Mouse (Mus musculus) Patski (cell line): ENCODE data around the gene Hist1h2af. TPM values are rescaled to one million over a fixed set of nuclear protein-coding genes. Genes with fewer than 3 reads are reported as not detected.
"Not testable (repeated sequence)": the region's sequence is repeated elsewhere in the genome, so short reads cannot be mapped to it uniquely, and the experiment has no call there.

ENCODE experiments used
- ATAC-seq: fragments of 100-300 bp; one replicate; pipeline ENCODE4 v1.8.0; 2021
- CTCF ChIA-PET: fragments of 350-600 bp; sonication (Branson Sonifier 250); formaldehyde crosslinking; loops from one replicate; lab custom pipeline; 2022; ENCODE audit warnings: inconsistent platforms; lab: Charles Lee
- POLR2A ChIA-PET: fragments of 350-600 bp; sonication (Branson Sonifier 250); formaldehyde crosslinking; loops from one replicate; lab custom pipeline; 2022; ENCODE audit warnings: antibody characterized with exemption, inconsistent platforms; lab: Charles Lee
- DNase-seq: peaks from one replicate; pipeline ENCODE4 v3.0.0-alpha.2; 2011; ENCODE audit warnings: low read depth, low spot score
- H3K27me3 ChIP-seq: fragments of 371-371 bp; one replicate; pipeline ENCODE4 v1.5.1; 2021
- CTCF ChIP-seq: fragments of 100-300 bp; IDR thresholded peaks from one replicate; pipeline ENCODE4 v1.5.1; 2021
- in situ Hi-C: fragments of 300-500 bp; cut with MboI; formaldehyde crosslinking; loops from 3 replicates; pipeline ENCODE4 v1.11.1; 2018; ENCODE audit warnings: low pct_unique_long_range_greater_than_20kb, mixed read lengths
- polyA plus RNA-seq: library from polyadenylated mRNA; unstranded; gene quantifications from one replicate; pipeline ENCODE4 v1.2.3, GENCODE M21; 2021

Hist1h2af gene
- polyA plus RNA-seq, 1 experiment from 2014 or later, result 1.3 TPM

DNA sequence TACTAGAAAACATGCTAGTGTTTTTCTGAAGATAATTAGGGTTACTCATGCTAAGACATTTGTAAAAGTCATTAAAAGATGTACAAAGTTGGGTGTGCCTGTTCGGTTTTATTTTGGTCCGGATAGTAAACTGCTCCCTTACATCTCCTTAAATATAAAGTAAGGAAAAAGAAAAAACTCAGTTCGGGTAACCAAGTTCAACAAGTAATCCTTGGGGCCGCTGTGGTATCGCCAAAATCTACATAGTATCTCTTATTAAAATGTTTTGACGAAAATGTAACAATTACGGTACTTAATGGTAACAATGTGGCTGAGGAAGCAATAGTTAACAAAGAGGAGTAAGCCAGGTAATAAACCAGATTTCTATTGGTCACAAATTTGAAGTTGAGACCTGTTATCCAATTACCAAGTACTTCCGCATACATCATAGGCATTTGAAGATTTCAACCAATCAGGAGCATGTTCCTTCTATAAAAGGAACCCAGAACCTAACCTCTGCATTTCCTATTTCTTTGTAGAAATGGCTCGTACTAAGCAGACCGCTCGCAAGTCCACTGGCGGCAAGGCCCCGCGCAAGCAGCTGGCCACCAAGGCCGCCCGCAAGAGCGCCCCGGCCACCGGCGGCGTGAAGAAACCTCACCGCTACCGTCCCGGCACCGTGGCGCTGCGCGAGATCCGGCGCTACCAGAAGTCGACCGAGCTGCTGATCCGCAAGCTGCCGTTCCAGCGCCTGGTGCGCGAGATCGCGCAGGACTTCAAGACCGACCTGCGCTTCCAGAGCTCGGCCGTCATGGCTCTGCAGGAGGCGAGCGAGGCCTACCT lies 10.5 kb downstream of the Hist1h2af start, which contains the start of gene Hist1h3f:
TSS of gene Hist1h3f (plus strand) at position 88 of the 822 bp plus-strand sequence.
- no peaks in the 10 kb centered on the region for H3K27me3 ChIP-seq
- in situ Hi-C loops, result no loop called here
- peak; percentile 89 for DNase-seq
- ATAC-seq, result peak; percentile 68
- no peak for TF ChIP-seq CTCF
- CTCF ChIA-PET, result interaction anchor here (1.3 kb wide), 1 partner anchor 10 kb away, joined by 4 read pairs; the partner anchor contains the start of gene Hist1h2af
- POLR2A ChIA-PET, result no interaction called here

- DNase-seq, in situ Hi-C loops, POLR2A ChIA-PET, CTCF ChIA-PET, H3K27me3 ChIP-seq: not testable (repeated sequence)
- peak; percentile 3 for ATAC-seq
These were observed 11.0 kb downstream of the Hist1h2af start for GRCm38 (mm10) chr13:23544787-23545120.

GRCm38 (mm10) chr13:23546694-23547093 lies 13.0 kb downstream of the Hist1h2af start:
- in situ Hi-C loops, result no loop called here
- POLR2A ChIA-PET, result no interaction called here
- DNase-seq, result no peak
- no peak for ATAC-seq
- H3K27me3 ChIP-seq, result no peaks in the 10 kb centered on the region
- no peak for TF ChIP-seq CTCF
- CTCF ChIA-PET, result no interaction called here

GRCm38 (mm10) chr13:23550761-23551145 lies 17.0 kb downstream of the Hist1h2af start:
- ChIA-PET POLR2A (interaction anchor here (1.0 to 1.2 kb wide), 2 partner anchors 9 to 12 kb away, joined by 3 to 5 read pairs; no protein-coding TSS in a partner anchor), CTCF (no interaction called here)
- in situ Hi-C loops, result no loop called here
- DNase-seq, result no peak
- no peak for ATAC-seq
- no peak for TF ChIP-seq CTCF
- H3K27me3 ChIP-seq, result no peaks in the 10 kb centered on the region

DNA sequence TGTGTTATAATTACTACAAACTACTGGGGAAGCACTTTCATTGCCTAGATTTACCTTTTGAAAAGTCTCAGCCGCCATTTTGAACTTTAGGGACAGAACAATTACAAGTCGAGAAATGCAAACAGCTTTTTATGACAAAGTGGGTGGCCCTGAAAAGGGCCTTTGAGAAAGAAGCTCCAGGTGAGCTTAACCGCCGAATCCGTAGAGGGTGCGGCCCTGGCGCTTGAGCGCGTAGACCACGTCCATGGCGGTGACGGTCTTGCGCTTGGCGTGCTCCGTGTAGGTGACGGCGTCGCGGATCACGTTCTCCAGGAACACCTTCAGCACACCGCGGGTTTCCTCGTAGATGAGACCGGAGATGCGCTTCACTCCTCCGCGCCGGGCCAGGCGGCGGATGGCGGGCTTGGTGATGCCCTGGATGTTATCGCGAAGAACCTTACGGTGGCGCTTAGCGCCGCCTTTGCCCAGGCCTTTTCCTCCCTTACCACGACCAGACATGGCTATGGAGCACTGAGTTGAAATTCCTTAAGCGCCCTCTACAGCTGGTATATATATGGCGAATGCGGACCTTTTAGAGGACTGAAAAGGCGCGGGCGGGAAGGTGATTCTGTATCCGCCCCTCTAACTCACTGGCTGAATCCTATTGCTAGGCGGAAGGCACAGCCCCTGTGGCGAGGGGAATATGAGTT lies 17.6 kb downstream of the Hist1h2af start, which contains the start of gene Hist1h4f:
TSS of gene Hist1h4f (minus strand) at position 503 of the 689 bp plus-strand sequence.
- in situ Hi-C loops, result not testable (repeated sequence)
- peak; percentile 76 for DNase-seq
- POLR2A ChIA-PET, result interaction anchor here (1.0 to 1.2 kb wide), 2 partner anchors 9 to 12 kb away, joined by 3 to 5 read pairs; no protein-coding TSS in a partner anchor

GRCm38 (mm10) chr13:23551931-23552914 lies 18.5 kb downstream of the Hist1h2af start:
- ATAC-seq (no peak), DNase-seq (no peak)
- no peaks in the 10 kb centered on the region for H3K27me3 ChIP-seq
- POLR2A ChIA-PET, result no interaction called here
- CTCF ChIA-PET, result interaction anchor here (1.5 kb wide), 1 partner anchor 10 kb away, joined by 3 read pairs; the partner anchor contains the start of gene Hist1h2bh
- in situ Hi-C loops, result no loop called here
- TF ChIP-seq CTCF, result no peak

More for the DNA sequence above, 17.6 kb downstream of the Hist1h2af start, which contains the start of gene Hist1h4f:
- CTCF ChIA-PET, H3K27me3 ChIP-seq: not testable (repeated sequence)
- peak; percentile 53 for TF ChIP-seq CTCF
- peak; percentile 56 for ATAC-seq

- in situ Hi-C loops, result no loop called here
- DNase-seq (no peak), ATAC-seq (no peak)
- H3K27me3 ChIP-seq, result no peaks in the 10 kb centered on the region
- ChIA-PET POLR2A (no interaction called here), CTCF (interaction anchor here (0.7 to 1.5 kb wide), 3 partner anchors 10 to 1589 kb away, joined by 3 read pairs; partner anchors contain the start of gene Hist1h2bh)
- TF ChIP-seq CTCF, result no peak
These were observed 19.3 kb downstream of the Hist1h2af start, which contains the start of gene Hist1h1d for GRCm38 (mm10) chr13:23552962-23553361. Gene Hist1h1d, plus strand, starts transcription at chr13:23553262.

GRCm38 (mm10) chr13:23554393-23554792 lies 20.7 kb downstream of the Hist1h2af start:
- TF ChIP-seq CTCF, result no peak
- ChIA-PET POLR2A (interaction anchor here (0.7 to 1.6 kb wide), 4 partner anchors 16 to 31 kb away, joined by 3 to 6 read pairs (median 3); partner anchors contain the start of genes Hist1h2ae and Hist1h4d), CTCF (interaction anchor here (0.7 to 1.8 kb wide), 4 partner anchors 9 to 196 kb away, joined by 3 to 6 read pairs (median 4); partner anchors contain the start of genes Hist1h2ab and Hist1h2af)
- in situ Hi-C loops, result no loop called here
- DNase-seq (no peak), ATAC-seq (no peak)
- H3K27me3 ChIP-seq, result no peaks in the 10 kb centered on the region
